Mouse (Mus musculus) ES-E14 (cell line): Measurements from ENCODE around the gene Fam168b.

Experiments used
- CHD2 ChIP-seq: IDR thresholded peaks from 2 replicates; pipeline ENCODE4 v1.6.1; 2014; ENCODE audit warnings: mild to moderate bottlenecking, low read depth, low read length, inconsistent platforms
- HCFC1 ChIP-seq: IDR thresholded peaks from 2 replicates; pipeline ENCODE4 v1.6.1; 2012; ENCODE audit warnings: low read length, inconsistent platforms, borderline replicate concordance; ENCODE audit not compliant: insufficient read depth
- MAFK ChIP-seq: IDR thresholded peaks from 2 replicates; pipeline ENCODE4 v1.6.1; 2014; ENCODE audit warnings: mild to moderate bottlenecking, low read depth, low read length, inconsistent platforms; ENCODE audit not compliant: insufficient read depth
- ZC3H11A ChIP-seq: IDR thresholded peaks from 2 replicates; pipeline ENCODE4 v1.6.1; 2012; ENCODE audit warnings: low read depth, mild to moderate bottlenecking, inconsistent platforms, low read length, borderline replicate concordance

GRCm38 (mm10) chr1:34839241-34839640, 3.6 kb downstream of the Fam168b start:
- no peak for TF ChIP-seq MAFK
- no peak for TF ChIP-seq HCFC1
- no peak for TF ChIP-seq CHD2
- no peak for TF ChIP-seq ZC3H11A
